ENCODE assay signal across 8 mouse cellular contexts in genomic region chr11:67456029-67456428, GRCm38 (mm10). TPM values are rescaled to one million over a fixed set of nuclear protein-coding genes. Genes with fewer than 3 reads are reported as not detected.
DNase-seq lines count a peak whose midpoint lies in the region; ATAC-seq lines count a peak whose summit lies in the region.

No protein-coding gene starts in this region.

- ATAC-seq in kidney, embryonic 14.5 days (ENCODE audit: low FRiP score, low TSS enrichment): no peak
- ATAC-seq in embryonic facial prominence, embryonic 11.5 days (replicated peaks; ENCODE audit: insufficient number of reproducible peaks, low FRiP score, low TSS enrichment, low read depth): 0 out of 2 replicates have a peak, but pooled peaks have one; percentile 35
- ATAC-seq in hindbrain, embryonic 15.5 days (ENCODE audit: low FRiP score, low read depth): 0 out of 2 replicates have a peak, but pooled peaks have one; percentile 17
- ATAC-seq in megakaryocyte progenitor cell, adult 5-6 weeks (replicated peaks; ENCODE audit: poor library complexity): no peak

- peak overlapping the region; percentile 98 for H3K4me2 ChIP-seq in kidney, embryonic 14.5 days (replicated peaks; ENCODE audit: low read depth, low read length)
- H3K4me2 ChIP-seq in embryonic facial prominence, embryonic 11.5 days (ENCODE audit: low read depth, low read length): peak overlapping the region; percentile 100
- H3K4me2 ChIP-seq in hindbrain, embryonic 15.5 days: peak overlapping the region; percentile 93

- H3K9ac ChIP-seq in kidney, embryonic 14.5 days (ENCODE audit: low read depth, low read length): peak overlapping the region; percentile 73; the same call in 1 of the 2 replicates
- H3K9ac ChIP-seq in embryonic facial prominence, embryonic 11.5 days (replicated peaks; ENCODE audit: low read length): peak overlapping the region; percentile 69; the same call in 1 of the 2 replicates
- peak overlapping the region; percentile 61 for H3K9ac ChIP-seq in hindbrain, embryonic 15.5 days

- no peaks in the 10 kb centered on the region for H3K36me3 ChIP-seq in kidney, embryonic 14.5 days (ENCODE audit: control insufficient read depth, insufficient read depth, low read length)
- no peaks in the 10 kb centered on the region for H3K36me3 ChIP-seq in embryonic facial prominence, embryonic 11.5 days (replicated peaks; ENCODE audit: control insufficient read depth, insufficient read depth, low read depth, low read length)
- no peaks in the 10 kb centered on the region for H3K36me3 ChIP-seq in hindbrain, embryonic 15.5 days

- no peak overlapping the region for H3K27ac ChIP-seq in kidney, embryonic 14.5 days (ENCODE audit: low read depth, low read length)
- no peak overlapping the region for H3K27ac ChIP-seq in embryonic facial prominence, embryonic 11.5 days (replicated peaks; ENCODE audit: low read depth, low read length)
- no peak overlapping the region for H3K27ac ChIP-seq in hindbrain, embryonic 15.5 days (replicated peaks)

- peak overlapping the region; percentile 79 for H3K4me3 ChIP-seq in kidney, embryonic 14.5 days (ENCODE audit: low read length)
- peak overlapping the region; percentile 72 for H3K4me3 ChIP-seq in embryonic facial prominence, embryonic 11.5 days (ENCODE audit: low read depth, low read length)
- H3K4me3 ChIP-seq in hindbrain, embryonic 15.5 days: peak overlapping the region; percentile 71

- 7% methylated on average over 7 of the region's 7 CpGs for WGBS in kidney, embryonic 14.5 days
- WGBS in embryonic facial prominence, embryonic 11.5 days: 14% methylated on average over 7 of the region's 7 CpGs
- WGBS in hindbrain, embryonic 15.5 days: 20% methylated on average over 7 of the region's 7 CpGs

- H3K9me3 ChIP-seq in kidney, embryonic 14.5 days (ENCODE audit: control insufficient read depth, low read length): no peaks in the 10 kb centered on the region
- H3K9me3 ChIP-seq in embryonic facial prominence, embryonic 11.5 days (replicated peaks; ENCODE audit: control insufficient read depth, low read length): no peaks in the 10 kb centered on the region
- H3K9me3 ChIP-seq in hindbrain, embryonic 15.5 days: no peaks in the 10 kb centered on the region

- 0 out of 2 replicates have a peak, but pooled peaks cover 4% of the 10 kb centered on the region for H3K4me1 ChIP-seq in kidney, embryonic 14.5 days (ENCODE audit: control insufficient read depth, insufficient read depth, low read length)
- H3K4me1 ChIP-seq in embryonic facial prominence, embryonic 11.5 days (ENCODE audit: control insufficient read depth, insufficient read depth, low read length): no peaks in the 10 kb centered on the region; the same call in 1 of the 2 replicates
- peaks cover 15% of the 10 kb centered on the region for H3K4me1 ChIP-seq in hindbrain, embryonic 15.5 days (replicated peaks)

- no peak for DNase-seq in kidney, adult 8-10 months
- DNase-seq in embryonic facial prominence, embryonic 11.5 days (ENCODE audit: low spot score): no peak
- peak; percentile 49 for DNase-seq in lung, postnatal 10 days
- no peak for DNase-seq in right cerebral cortex, postnatal 10 days (ENCODE audit: low spot score in 2 of 2)
- no peak for DNase-seq in frontal cortex, postnatal 10 days (ENCODE audit: low spot score in 2 of 2)

- 0 out of 2 replicates have a peak, but pooled peaks cover 5% of the 10 kb centered on the region for H3K27me3 ChIP-seq in kidney, embryonic 14.5 days (ENCODE audit: control insufficient read depth, insufficient read depth, low read length)
- peaks cover 7% of the 10 kb centered on the region for H3K27me3 ChIP-seq in embryonic facial prominence, embryonic 11.5 days (ENCODE audit: control insufficient read depth, insufficient read depth, low read length)
- 0 out of 2 replicates have a peak, but pooled peaks cover 11% of the 10 kb centered on the region for H3K27me3 ChIP-seq in hindbrain, embryonic 15.5 days

RNA-seq across cellular contexts. Expression of gene Gas7, which starts 0.8 kb away (rescaled TPM):
- 7.9 and 8.3 TPM in 2 replicates for polyA plus RNA-seq in kidney, embryonic 14.5 days (2014; fragmentation: Nextera tagmentation; extraction: Ambion mirVana)
- 3.3 and 4.1 TPM in 2 replicates for polyA plus RNA-seq in embryonic facial prominence, embryonic 11.5 days (2014; fragmentation: Nextera tagmentation; extraction: Ambion mirVana)
- 26.6 and 27.0 TPM in 2 replicates for polyA plus RNA-seq in hindbrain, embryonic 15.5 days (2015; fragmentation: Nextera tagmentation; extraction: Ambion mirVana)
- 10.0 and 15.0 TPM in 2 replicates for total RNA-seq in megakaryocyte progenitor cell, adult 5-6 weeks (2015)
- 8.7 and 13.2 TPM in 2 replicates for total RNA-seq in megakaryocyte progenitor cell, adult 5-6 weeks (2017)

Comparison
In these comparisons a context has a peak if more than half of its experiments do, and no peak if none do; other contexts are left out.
1. ATAC-seq: peak in embryonic facial prominence, embryonic 11.5 days (single experiment) and hindbrain, embryonic 15.5 days (single experiment); none in kidney, embryonic 14.5 days (single experiment) and megakaryocyte progenitor cell, adult 5-6 weeks (single experiment).
2. Peak in every context shown above with its lines, with median percentiles within 50 percentile points of each other: H3K4me2 ChIP-seq, H3K4me3 ChIP-seq and H3K9ac ChIP-seq.